22 mouse cellular contexts compared by ENCODE assay signal in the genomic region with DNA sequence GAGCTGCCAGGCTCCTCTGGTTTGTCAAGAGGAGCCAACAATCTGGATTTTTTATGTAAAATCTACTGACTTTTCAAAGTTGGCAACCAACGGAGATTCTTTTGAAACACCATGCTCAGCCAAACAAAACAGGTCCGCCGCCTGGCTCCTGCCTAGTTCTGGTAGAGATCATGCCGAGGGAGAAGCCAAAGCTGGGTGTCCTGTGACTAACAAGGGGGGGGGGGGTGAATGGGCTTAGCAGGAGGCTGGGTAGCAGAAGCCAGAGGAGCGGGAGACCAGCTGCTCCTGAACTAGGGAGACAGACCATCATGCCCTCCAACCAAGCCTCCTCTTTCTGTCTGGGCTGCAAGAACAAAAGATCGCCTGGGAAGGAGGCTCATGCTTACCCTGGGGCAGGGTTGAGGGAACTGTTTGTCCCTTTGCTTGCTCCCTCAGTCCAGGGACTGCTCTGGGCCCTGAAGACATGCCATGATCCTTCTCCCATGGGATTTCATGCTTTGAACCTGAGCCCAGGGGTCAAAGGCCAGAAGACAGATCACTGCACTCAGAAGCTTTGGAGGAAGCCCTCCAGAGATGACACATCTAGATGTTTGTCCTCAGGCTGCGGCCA. TPM values are rescaled to one million over a fixed set of nuclear protein-coding genes. Genes with fewer than 3 reads are reported as not detected.
DNase-seq lines count a peak whose midpoint lies in the region; ATAC-seq lines count a peak whose summit lies in the region.
"Had no signal": no experiment of that assay in that cellular context is flagged by ENCODE, and none has a peak within 500 bp of the region (broad histone marks: within the 10 kb centered on the region; RNA-seq: fewer than 3 reads in every experiment).

No protein-coding gene starts in this region.

- no peaks in the 10 kb centered on the region for H3K9me3 ChIP-seq in hindbrain, embryonic 10.5 days
- H3K9me3 ChIP-seq in hindbrain, embryonic 12.5 days (replicated peaks) = no peaks in the 10 kb centered on the region
- H3K9me3 ChIP-seq in intestine, embryonic 16.5 days (ENCODE audit: control insufficient read depth, low read length) = no peaks in the 10 kb centered on the region
- H3K9me3 ChIP-seq: embryonic facial prominence, embryonic 15.5 days; forebrain, embryonic 12.5 days; limb, embryonic 12.5 days; liver, embryonic 15.5 days had no signal

- peak overlapping the region; percentile 56 for H3K27ac ChIP-seq in hindbrain, embryonic 10.5 days
- no peak overlapping the region for H3K27ac ChIP-seq in hindbrain, embryonic 12.5 days
- no peak overlapping the region for H3K27ac ChIP-seq in intestine, embryonic 16.5 days (ENCODE audit: low read length)
- H3K27ac ChIP-seq: embryonic facial prominence, embryonic 15.5 days; forebrain, embryonic 12.5 days; limb, embryonic 12.5 days; liver, embryonic 15.5 days; macrophage; midbrain, embryonic 10.5 days; stomach, postnatal 0 days had no signal

- H3K36me3 ChIP-seq in hindbrain, embryonic 10.5 days = no peaks in the 10 kb centered on the region
- no peaks in the 10 kb centered on the region for H3K36me3 ChIP-seq in hindbrain, embryonic 12.5 days
- H3K36me3 ChIP-seq in intestine, embryonic 16.5 days (ENCODE audit: control insufficient read depth, insufficient read depth, low read length) = no peaks in the 10 kb centered on the region
- H3K36me3 ChIP-seq: embryonic facial prominence, embryonic 15.5 days; forebrain, embryonic 12.5 days; limb, embryonic 12.5 days; liver, embryonic 15.5 days; midbrain, embryonic 10.5 days had no signal

- no peak overlapping the region for H3K4me3 ChIP-seq in hindbrain, embryonic 10.5 days
- H3K4me3 ChIP-seq in hindbrain, embryonic 12.5 days = no peak overlapping the region
- H3K4me3 ChIP-seq in intestine, embryonic 16.5 days (ENCODE audit: low read length) = no peak overlapping the region
- H3K4me3 ChIP-seq: embryonic facial prominence, embryonic 15.5 days; forebrain, embryonic 12.5 days; limb, embryonic 12.5 days; liver, embryonic 15.5 days; midbrain, embryonic 10.5 days had no signal

- WGBS in hindbrain, embryonic 10.5 days = 63% methylated on average over 7 of the region's 7 CpGs
- WGBS in hindbrain, embryonic 12.5 days = 64% methylated on average over 7 of the region's 7 CpGs
- WGBS in intestine, embryonic 16.5 days = 62% methylated on average over 7 of the region's 7 CpGs

- peaks cover 36% of the 10 kb centered on the region for H3K4me1 ChIP-seq in hindbrain, embryonic 10.5 days (replicated peaks)
- H3K4me1 ChIP-seq in hindbrain, embryonic 12.5 days = peaks cover 19% of the 10 kb centered on the region
- H3K4me1 ChIP-seq in intestine, embryonic 16.5 days (ENCODE audit: control insufficient read depth, insufficient read depth, low read length) = peaks cover 15% of the 10 kb centered on the region

- H3K9ac ChIP-seq in hindbrain, embryonic 12.5 days = no peak overlapping the region
- H3K9ac ChIP-seq in intestine, embryonic 16.5 days (ENCODE audit: low read depth, low read length) = no peak overlapping the region
- H3K9ac ChIP-seq: embryonic facial prominence, embryonic 15.5 days; forebrain, embryonic 12.5 days; limb, embryonic 12.5 days; liver, embryonic 15.5 days had no signal

- ATAC-seq in hindbrain, embryonic 12.5 days (ENCODE audit: low FRiP score) = no peak
- no peak for ATAC-seq in intestine, embryonic 16.5 days
- ATAC-seq: inflammation-experienced regulatory T-cells, adult 6 months had no signal

- DNase-seq in adrenal gland, postnatal 14 days = peak; percentile 53
- DNase-seq in adrenal gland, adult 18-20 months (ENCODE audit: low spot score in 2 of 2) = no peak
- no peak for DNase-seq in hindbrain, embryonic 10.5 days (ENCODE audit: low spot score)
- DNase-seq in 3T3-L1 (ENCODE audit: low read depth, low spot score) = peak; percentile 43
- peak; percentile 97 for DNase-seq in fibroblast of lung, adult 2 months (ENCODE audit: low read depth)
- no peak for DNase-seq in urinary bladder, adult 2 months (ENCODE audit: low spot score)
- DNase-seq: adrenal gland, postnatal 25 days; cerebellum, adult 11-12 months; cerebellum, postnatal 14 days; kidney, adult 9 months; retina, postnatal 1 day; thymus, postnatal 25 days had no signal

- no peak overlapping the region for H3K4me2 ChIP-seq in hindbrain, embryonic 12.5 days (replicated peaks)
- H3K4me2 ChIP-seq in intestine, embryonic 16.5 days (ENCODE audit: low read depth, low read length) = no peak overlapping the region
- H3K4me2 ChIP-seq: embryonic facial prominence, embryonic 15.5 days; forebrain, embryonic 12.5 days; limb, embryonic 12.5 days; liver, embryonic 15.5 days had no signal

- H3K27me3 ChIP-seq in hindbrain, embryonic 10.5 days (ENCODE audit: insufficient read depth, poor library complexity, severe bottlenecking) = peaks cover 32% of the 10 kb centered on the region
- peaks cover 3% of the 10 kb centered on the region; the same call in 1 of the 2 replicates for H3K27me3 ChIP-seq in hindbrain, embryonic 12.5 days
- no peaks in the 10 kb centered on the region for H3K27me3 ChIP-seq in intestine, embryonic 16.5 days (replicated peaks; ENCODE audit: control insufficient read depth, insufficient read depth, low read length)
- H3K27me3 ChIP-seq: embryonic facial prominence, embryonic 15.5 days had no signal

RNA-seq across cellular contexts. Expression of a gene that starts 11.4 kb away (rescaled TPM):
- 16.9 and 21.5 TPM in 2 replicates for total RNA-seq in adrenal gland, postnatal 14 days (2021)
- 10 to 100 TPM in 1 of 2 experiments, 1 to 10 TPM in 1; 7.3 to 12.0 TPM for total RNA-seq in adrenal gland, adult 18-20 months (2021)
- polyA plus RNA-seq in hindbrain, embryonic 10.5 days (2016; fragmentation: Nextera tagmentation; extraction: Ambion mirVana) = 9.6 and 12.4 TPM in 2 replicates
- 11.7 and 12.0 TPM in 2 replicates for polyA plus RNA-seq in hindbrain, embryonic 12.5 days (2016; fragmentation: Nextera tagmentation; extraction: Ambion mirVana)
- polyA plus RNA-seq in urinary bladder, adult 2 months (2012; rRNA removed) = 13.2 and 14.6 TPM in 2 replicates
- 14.2 and 17.0 TPM in 2 replicates for polyA plus RNA-seq in intestine, embryonic 16.5 days (2015; fragmentation: Nextera tagmentation; extraction: Ambion mirVana)

RNA-seq across cellular contexts. Expression of a gene that starts 32.0 kb away (rescaled TPM):
- 2.9 and 4.8 TPM in 2 replicates for total RNA-seq in adrenal gland, postnatal 14 days (2021)
- 1 to 10 TPM; 1.3 to 2.8 TPM for total RNA-seq in adrenal gland, adult 18-20 months (2021)
- polyA plus RNA-seq in hindbrain, embryonic 10.5 days (2016; fragmentation: Nextera tagmentation; extraction: Ambion mirVana) = 0.70 and 0.82 TPM in 2 replicates
- 0.59 and 0.74 TPM in 2 replicates for polyA plus RNA-seq in hindbrain, embryonic 12.5 days (2016; fragmentation: Nextera tagmentation; extraction: Ambion mirVana)
- 3.7 TPM in 2 replicates for polyA plus RNA-seq in urinary bladder, adult 2 months (2012; rRNA removed)
- 1.8 and 2.4 TPM in 2 replicates for polyA plus RNA-seq in intestine, embryonic 16.5 days (2015; fragmentation: Nextera tagmentation; extraction: Ambion mirVana)

RNA-seq across cellular contexts. Expression of a gene that starts 44.6 kb away (rescaled TPM):
- total RNA-seq in adrenal gland, postnatal 14 days (2021) = 24.0 and 26.9 TPM in 2 replicates
- 10 to 100 TPM; 23.6 to 33.5 TPM for total RNA-seq in adrenal gland, adult 18-20 months (2021)
- 37.7 and 38.9 TPM in 2 replicates for polyA plus RNA-seq in hindbrain, embryonic 10.5 days (2016; fragmentation: Nextera tagmentation; extraction: Ambion mirVana)
- polyA plus RNA-seq in hindbrain, embryonic 12.5 days (2016; fragmentation: Nextera tagmentation; extraction: Ambion mirVana) = 32.6 and 33.9 TPM in 2 replicates
- polyA plus RNA-seq in urinary bladder, adult 2 months (2012; rRNA removed) = 11.3 and 13.0 TPM in 2 replicates
- polyA plus RNA-seq in intestine, embryonic 16.5 days (2015; fragmentation: Nextera tagmentation; extraction: Ambion mirVana) = 22.4 and 22.7 TPM in 2 replicates

RNA-seq across cellular contexts. Expression of a gene that starts 45.3 kb away (rescaled TPM):
- not detected in 2 replicates for total RNA-seq in adrenal gland, postnatal 14 days (2021)
- not detected for total RNA-seq in adrenal gland, adult 18-20 months (2021)
- polyA plus RNA-seq in hindbrain, embryonic 10.5 days (2016; fragmentation: Nextera tagmentation; extraction: Ambion mirVana) = 0.65 and 0.67 TPM in 2 replicates
- 1.0 and 1.2 TPM in 2 replicates for polyA plus RNA-seq in hindbrain, embryonic 12.5 days (2016; fragmentation: Nextera tagmentation; extraction: Ambion mirVana)
- 0.04 and 0.10 TPM in 2 replicates for polyA plus RNA-seq in urinary bladder, adult 2 months (2012; rRNA removed)
- polyA plus RNA-seq in intestine, embryonic 16.5 days (2015; fragmentation: Nextera tagmentation; extraction: Ambion mirVana) = 0.20 and 0.21 TPM in 2 replicates
- polyA plus RNA-seq: inflammation-experienced regulatory T-cells, adult 6 months; macrophage had no signal

RNA-seq across cellular contexts. Expression of a gene that starts 56.2 kb away (rescaled TPM):
- 10.6 and 11.3 TPM in 2 replicates for total RNA-seq in adrenal gland, postnatal 14 days (2021)
- 1 to 10 TPM; 8.3 to 8.9 TPM for total RNA-seq in adrenal gland, adult 18-20 months (2021)
- 23.3 and 25.9 TPM in 2 replicates for polyA plus RNA-seq in hindbrain, embryonic 10.5 days (2016; fragmentation: Nextera tagmentation; extraction: Ambion mirVana)
- 20.4 and 25.2 TPM in 2 replicates for polyA plus RNA-seq in hindbrain, embryonic 12.5 days (2016; fragmentation: Nextera tagmentation; extraction: Ambion mirVana)
- 13.5 and 16.0 TPM in 2 replicates for polyA plus RNA-seq in urinary bladder, adult 2 months (2012; rRNA removed)
- polyA plus RNA-seq in intestine, embryonic 16.5 days (2015; fragmentation: Nextera tagmentation; extraction: Ambion mirVana) = 13.5 and 16.6 TPM in 2 replicates

Comparison
In these comparisons a context has a peak if more than half of its experiments do, and no peak if none do; other contexts are left out.
1. DNase-seq: peak in adrenal gland, postnatal 14 days (single experiment), 3T3-L1 (single experiment) and fibroblast of lung, adult 2 months (single experiment); none in adrenal gland, adult 18-20 months (0 of 2), hindbrain, embryonic 10.5 days (single experiment) and urinary bladder, adult 2 months (single experiment).